Mouse (Mus musculus) stomach, postnatal 0 days (tissue): ENCODE results near the gene Olfr1477. TPM values are rescaled to one million over a fixed set of nuclear protein-coding genes. Genes with fewer than 3 reads are reported as not detected.
"Not testable (repeated sequence)": the region's sequence is repeated elsewhere in the genome, so short reads cannot be mapped to it uniquely, and the experiment has no call there.

Experiments used
- ATAC-seq: fragments of 200-750 bp; cut with Nextera tagmentation; 2 replicates; pipeline ENCODE4 v1.8.0; 2017; ENCODE audit not compliant: low FRiP score, low TSS enrichment
- DNase-seq: peaks from one replicate; pipeline ENCODE4 v3.0.0-alpha.2; 2016; ENCODE audit warnings: low spot score
- H3K27ac ChIP-seq: fragments of 300-500 bp; sonication (generic); replicated peaks from 2 replicates; pipeline ENCODE4 v1.5.1; 2014; ENCODE audit warnings: mild to moderate bottlenecking, control low read depth
- H3K27me3 ChIP-seq: fragments of 300-500 bp; sonication (generic); 2 replicates; pipeline ENCODE4 v1.6.1; 2014; ENCODE audit warnings: low read length; ENCODE audit not compliant: control insufficient read depth, insufficient read depth
- H3K36me3 ChIP-seq: fragments of 300-500 bp; sonication (generic); 2 replicates; pipeline ENCODE4 v1.6.1; 2014; ENCODE audit warnings: low read length, mixed read lengths; ENCODE audit not compliant: control insufficient read depth, insufficient read depth
- H3K4me1 ChIP-seq: fragments of 300-500 bp; sonication (generic); replicated peaks from 2 replicates; pipeline ENCODE4 v1.6.1; 2014; ENCODE audit warnings: antibody characterized with exemption; ENCODE audit not compliant: control insufficient read depth, insufficient read depth
- H3K4me2 ChIP-seq: fragments of 300-500 bp; sonication (generic); replicated peaks from 2 replicates; pipeline ENCODE4 v1.6.1; 2014; ENCODE audit warnings: low read depth, mild to moderate bottlenecking, control low read depth, moderate library complexity
- H3K4me3 ChIP-seq: fragments of 300-500 bp; sonication (generic); 2 replicates; pipeline ENCODE4 v1.5.1; 2014; ENCODE audit warnings: low read depth, low read length, control low read depth
- H3K9ac ChIP-seq: fragments of 300-500 bp; sonication (generic); 2 replicates; pipeline ENCODE4 v1.6.1; 2014; ENCODE audit warnings: mild to moderate bottlenecking, low read length, control low read depth, mixed read lengths
- H3K9me3 ChIP-seq: fragments of 300-500 bp; sonication (generic); 2 replicates; pipeline ENCODE4 v1.6.1; 2016; ENCODE audit warnings: low read length; ENCODE audit not compliant: control insufficient read depth
- CTCF ChIP-seq: IDR thresholded peaks from 2 replicates; pipeline ENCODE4 v1.5.1; 2016; ENCODE audit warnings: antibody characterized with exemption, low read depth, mild to moderate bottlenecking, moderate library complexity
- EP300 ChIP-seq: optimal IDR thresholded peaks from 2 replicates; pipeline ENCODE3; 2016; ENCODE audit warnings: antibody characterized with exemption
- WGBS: fragments of 180-500 bp; shearing (Covaris S2); extraction: QIAGEN DNeasy Blood & Tissue Kit; methylation state at CpG from one replicate; pipeline ENCODE4 v1.1.7; 2014; 5-methylcytosine and 5-hydroxymethylcytosine counted together
- polyA plus RNA-seq: library from polyadenylated mRNA; unstranded; fragments of >200 nt; fragmentation: Nextera tagmentation; extraction: Ambion mirVana; gene quantifications from 2 replicates; pipeline ENCODE4 v1.2.1, GENCODE M21; 2015

Olfr1477 gene
- polyA plus RNA-seq, result not detected in 2 replicates

GRCm38 (mm10) chr19:13500246-13500645 is at the start of gene Olfr1477:
Olfr1477 (plus strand) TSS chr19:13500546.
- Histone ChIP-seq H3K4me3 (no peak within 1 kb of the TSS), H3K9ac (no peak within 1 kb of the TSS), H3K4me2 (no peak within 1 kb of the TSS), H3K36me3 (no peaks in the 10 kb centered on the region), H3K9me3 (no peaks in the 10 kb centered on the region), H3K27ac (no peak within 1 kb of the TSS), H3K27me3 (no peaks in the 10 kb centered on the region), H3K4me1 (no peaks in the 10 kb centered on the region)
- DNase-seq (no peak), ATAC-seq (no peak)
- 74% methylated on average over 3 of the region's 3 CpGs for WGBS
- no peak for TF ChIP-seq CTCF
- no peak for TF ChIP-seq EP300

- DNase-seq, result no peak
- WGBS, result 76% methylated on average over 1 of the region's 1 CpGs
- Histone ChIP-seq H3K4me3 (no peak within 1 kb of the TSS), H3K4me2 (no peak within 1 kb of the TSS), H3K27me3 (no peaks in the 10 kb centered on the region), H3K9ac (no peak within 1 kb of the TSS), H3K27ac (no peak within 1 kb of the TSS), H3K9me3 (no peaks in the 10 kb centered on the region), H3K4me1 (no peaks in the 10 kb centered on the region), H3K36me3 (no peaks in the 10 kb centered on the region)
- TF ChIP-seq EP300, result no peak
- TF ChIP-seq CTCF, result no peak
- no peak for ATAC-seq
Observed at GRCm38 (mm10) chr19:13455986-13456385, 44.4 kb upstream of the Olfr1477 start, which contains the start of gene Olfr1472. Olfr1472 (minus strand) TSS chr19:13456086.

- H3K4me3 ChIP-seq, H3K27ac ChIP-seq, ATAC-seq, H3K9ac ChIP-seq, H3K27me3 ChIP-seq, H3K36me3 ChIP-seq, H3K9me3 ChIP-seq, H3K4me2 ChIP-seq, DNase-seq, H3K4me1 ChIP-seq: not testable (repeated sequence)
- 77% methylated on average over 4 of the region's 4 CpGs for WGBS
Observed at GRCm38 (mm10) chr19:13469265-13469664, 31.1 kb upstream of the Olfr1477 start, which contains the start of gene Olfr1474. Olfr1474 (plus strand) TSS chr19:13469565.

GRCm38 (mm10) chr19:13480096-13480495 is 20.2 kb upstream of the Olfr1477 start, which contains the start of gene Olfr1475:
Olfr1475 (minus strand) TSS chr19:13480196.
- no peak for DNase-seq
- TF ChIP-seq EP300, result no peak
- Histone ChIP-seq H3K27me3 (no peaks in the 10 kb centered on the region), H3K9me3 (no peaks in the 10 kb centered on the region), H3K4me3 (no peak within 1 kb of the TSS), H3K4me1 (no peaks in the 10 kb centered on the region), H3K9ac (no peak within 1 kb of the TSS), H3K4me2 (no peak within 1 kb of the TSS), H3K36me3 (no peaks in the 10 kb centered on the region), H3K27ac (no peak within 1 kb of the TSS)
- no peak for ATAC-seq

GRCm38 (mm10) chr19:13527613-13528012 is 27.3 kb downstream of the Olfr1477 start, which contains the start of gene Olfr1480:
Olfr1480 (plus strand) TSS chr19:13527913.
- Histone ChIP-seq H3K4me1 (no peaks in the 10 kb centered on the region), H3K27me3 (no peaks in the 10 kb centered on the region), H3K9ac (no peak within 1 kb of the TSS), H3K4me3 (no peak within 1 kb of the TSS), H3K9me3 (no peaks in the 10 kb centered on the region), H3K27ac (no peak within 1 kb of the TSS), H3K4me2 (no peak within 1 kb of the TSS), H3K36me3 (no peaks in the 10 kb centered on the region)
- no peak for DNase-seq
- no peak for ATAC-seq
- WGBS, result 80% methylated on average over 2 of the region's 2 CpGs
- TF ChIP-seq EP300 (no peak), CTCF (no peak)

Other genes starting within 250 kb of the Olfr1477 start
- gene Olfr1465, start 185.0 kb upstream of the Olfr1477 start, polyA plus RNA-seq, result not detected in 2 replicates
- not detected in 2 replicates for gene Olfr1466, start 161.7 kb upstream of the Olfr1477 start, polyA plus RNA-seq
- gene Olfr1467, start 138.3 kb upstream of the Olfr1477 start, polyA plus RNA-seq, result 0.04 TPM in 1 of 2 replicates, not detected in the other
- not detected in 2 replicates for gene Olfr1469, start 92.7 kb upstream of the Olfr1477 start, polyA plus RNA-seq
- gene Olfr1471, start 57.1 kb upstream of the Olfr1477 start, polyA plus RNA-seq, result not detected in 2 replicates
- gene Olfr1472, start 44.5 kb upstream of the Olfr1477 start, polyA plus RNA-seq, result not detected in 2 replicates
- gene Olfr1474, start 31.0 kb upstream of the Olfr1477 start, polyA plus RNA-seq, result not detected in 2 replicates
- gene Olfr1475, start 20.4 kb upstream of the Olfr1477 start, polyA plus RNA-seq, result not detected in 2 replicates
- gene Olfr1480, start 27.4 kb downstream of the Olfr1477 start, polyA plus RNA-seq, result not detected in 2 replicates
- not detected in 2 replicates for gene Olfr1484, start 83.0 kb downstream of the Olfr1477 start, polyA plus RNA-seq
- not detected in 2 replicates for gene Olfr1487, start 116.8 kb downstream of the Olfr1477 start, polyA plus RNA-seq
- 0.01 TPM in 1 of 2 replicates, not detected in the other for gene Olfr1489, start 131.1 kb downstream of the Olfr1477 start, polyA plus RNA-seq
- not detected in 2 replicates for gene Olfr1490, start 150.5 kb downstream of the Olfr1477 start, polyA plus RNA-seq
- not detected in 2 replicates for gene Olfr1491, start 196.7 kb downstream of the Olfr1477 start, polyA plus RNA-seq
- not detected in 2 replicates for gene Olfr1493-ps1, start 222.7 kb downstream of the Olfr1477 start, polyA plus RNA-seq
- not detected in 2 replicates for gene Olfr1494, start 239.2 kb downstream of the Olfr1477 start, polyA plus RNA-seq